Mouse (Mus musculus): ENCODE measurements around the gene Kcnk12. TPM values are rescaled to one million over a fixed set of nuclear protein-coding genes. Genes with fewer than 3 reads are reported as not detected.

Kcnk12 gene
- total RNA-seq, 2 experiments from 2014 or later: not detected

- ATAC-seq (replicated peaks; ENCODE audit: low FRiP score, poor library complexity, severe bottlenecking): no peak
Measured at GRCm38 (mm10) chr17:87726489-87727356, 71.1 kb downstream of the Kcnk12 start.

- no peak for ATAC-seq (replicated peaks; ENCODE audit: low FRiP score, poor library complexity, severe bottlenecking)
Measured at GRCm38 (mm10) chr17:87724727-87725126, 73.1 kb downstream of the Kcnk12 start.

- ATAC-seq (replicated peaks; ENCODE audit: low FRiP score, poor library complexity, severe bottlenecking): no peak
Measured at GRCm38 (mm10) chr17:87700101-87700500, 97.7 kb downstream of the Kcnk12 start.

- ATAC-seq (replicated peaks; ENCODE audit: low FRiP score, poor library complexity, severe bottlenecking): no peak
Measured at GRCm38 (mm10) chr17:87698996-87699765, 98.6 kb downstream of the Kcnk12 start.

GRCm38 (mm10) chr17:87696814-87697213 lies 101.0 kb downstream of the Kcnk12 start:
- no peak for ATAC-seq (replicated peaks; ENCODE audit: low FRiP score, poor library complexity, severe bottlenecking)

GRCm38 (mm10) chr17:87695874-87696465 lies 101.8 kb downstream of the Kcnk12 start:
- no peak for ATAC-seq (replicated peaks; ENCODE audit: low FRiP score, poor library complexity, severe bottlenecking)

Other genes starting within 250 kb of the Kcnk12 start
- 5.9 TPM in 1 of 2 replicates, not detected in the other for gene Epcam, start 162.0 kb downstream of the Kcnk12 start, total RNA-seq (2015; ENCODE audit: low replicate concordance)
- not detected in 2 replicates for gene Epcam, start 162.0 kb downstream of the Kcnk12 start, total RNA-seq (2017; ENCODE audit: low replicate concordance)
- gene Msh2, start 125.7 kb downstream of the Kcnk12 start, total RNA-seq (2015; ENCODE audit: low replicate concordance): 15.9 and 16.3 TPM in 2 replicates
- 13.0 and 18.5 TPM in 2 replicates for gene Msh2, start 125.7 kb downstream of the Kcnk12 start, total RNA-seq (2017; ENCODE audit: low replicate concordance)
- not detected in 2 replicates for gene Rpl36-ps4, start 123.0 kb upstream of the Kcnk12 start, total RNA-seq (2015; ENCODE audit: low replicate concordance)
- gene Rpl36-ps4, start 123.0 kb upstream of the Kcnk12 start, total RNA-seq (2017; ENCODE audit: low replicate concordance): not detected in 2 replicates
- 31.4 and 34.8 TPM in 2 replicates for gene Msh6, start 177.1 kb upstream of the Kcnk12 start, total RNA-seq (2015; ENCODE audit: low replicate concordance)
- gene Msh6, start 177.1 kb upstream of the Kcnk12 start, total RNA-seq (2017; ENCODE audit: low replicate concordance): 27.9 and 31.6 TPM in 2 replicates

Data from erythroid progenitor cell, adult 5-6 weeks (primary cell).